ENCODE assay signal across 31 mouse cellular contexts in the genomic region with DNA sequence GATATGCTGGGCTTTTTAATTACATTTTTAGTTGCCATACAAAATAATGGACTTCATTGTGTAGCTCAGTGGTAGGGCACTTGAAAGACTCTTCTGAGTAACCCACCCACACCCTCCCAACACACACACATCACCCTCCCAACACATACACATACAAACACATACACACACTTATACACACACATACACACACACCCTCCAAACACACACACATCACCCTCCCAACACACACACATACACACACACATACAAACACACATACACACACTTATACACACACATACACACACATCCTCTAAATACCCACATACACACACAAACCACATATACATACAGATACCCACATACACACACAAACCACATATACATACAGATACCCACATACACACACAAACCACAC. TPM values are rescaled to one million over a fixed set of nuclear protein-coding genes. Genes with fewer than 3 reads are reported as not detected.
"Had no signal": no experiment of that assay in that cellular context is flagged by ENCODE, and none has a peak within 500 bp of the region (broad histone marks: within the 10 kb centered on the region; RNA-seq: fewer than 3 reads in every experiment).

No protein-coding gene starts in this region.

- ATAC-seq: hindbrain, postnatal 0 days; intestine, embryonic 16.5 days; liver, embryonic 12.5 days had no signal

- DNase-seq: gastrocnemius, postnatal 14 days; gastrocnemius, postnatal 36 days; heart, adult 11 months; heart, postnatal 14 days; heart, postnatal 36 days; kidney, adult 11 months; kidney, adult 2 months; kidney, adult 9 months; kidney, postnatal 14 days; kidney, postnatal 36 days; layer of hippocampus, adult 9-11 months; layer of hippocampus, postnatal 36 days; left cerebral cortex, postnatal 4 days had no signal

- H3K27ac ChIP-seq: heart, embryonic 10.5 days; hindbrain, embryonic 12.5 days; hindbrain, postnatal 0 days; kidney, embryonic 15.5 days; kidney, postnatal 0 days; limb, embryonic 13.5 days; limb, embryonic 15.5 days; liver, embryonic 12.5 days; liver, embryonic 14.5 days had no signal

- H3K36me3 ChIP-seq: heart, embryonic 10.5 days; heart, embryonic 12.5 days; hindbrain, embryonic 12.5 days; kidney, embryonic 15.5 days; limb, embryonic 13.5 days; limb, embryonic 15.5 days; liver, embryonic 12.5 days had no signal

- H3K9ac ChIP-seq: heart, embryonic 12.5 days; hindbrain, embryonic 12.5 days; kidney, embryonic 15.5 days; limb, embryonic 13.5 days; limb, embryonic 15.5 days; liver, embryonic 12.5 days; liver, embryonic 14.5 days had no signal

- H3K4me2 ChIP-seq: heart, embryonic 12.5 days; hindbrain, embryonic 12.5 days; kidney, embryonic 15.5 days; limb, embryonic 13.5 days; limb, embryonic 15.5 days; liver, embryonic 12.5 days had no signal

- H3K27me3 ChIP-seq: heart, embryonic 12.5 days; hindbrain, embryonic 12.5 days; kidney, embryonic 15.5 days; limb, embryonic 15.5 days had no signal

- H3K4me3 ChIP-seq: heart, embryonic 10.5 days; heart, embryonic 12.5 days; hindbrain, embryonic 12.5 days; kidney, embryonic 15.5 days; limb, embryonic 13.5 days; limb, embryonic 15.5 days; liver, embryonic 12.5 days had no signal

- H3K9me3 ChIP-seq: heart, embryonic 10.5 days; hindbrain, embryonic 12.5 days; kidney, embryonic 15.5 days; limb, embryonic 13.5 days; limb, embryonic 15.5 days; liver, embryonic 12.5 days had no signal

- H3K4me1 ChIP-seq: kidney, embryonic 15.5 days; liver, embryonic 12.5 days had no signal

RNA-seq across cellular contexts. Expression of a gene that starts 2.1 kb away (rescaled TPM):
- polyA plus RNA-seq: gonadal fat pad, adult 2 months; kidney, adult 2 months; large intestine, adult 2 months; liver, adult 2 months; liver, embryonic 12.5 days; liver, embryonic 14.5 days; liver, embryonic 16.5 days had no signal

RNA-seq across cellular contexts. Expression of a gene that starts 31.2 kb away (rescaled TPM):
- polyA plus RNA-seq: heart, embryonic 10.5 days; heart, embryonic 12.5 days; heart, embryonic 14.5 days; hindbrain, postnatal 0 days; intestine, embryonic 14.5 days; intestine, embryonic 16.5 days; kidney, embryonic 15.5 days; large intestine, adult 2 months; limb, embryonic 11.5 days; limb, embryonic 13.5 days; limb, embryonic 15.5 days; liver, adult 2 months; liver, embryonic 12.5 days; liver, embryonic 16.5 days had no signal
